In genomic region chr9:77703476-77703875, GRCm38 (mm10) we compare ENCODE assay signal across 22 mouse cellular contexts.
"Had no signal": no experiment of that assay in that cellular context is flagged by ENCODE, and none has a peak within 500 bp of the region (broad histone marks: within the 10 kb centered on the region; RNA-seq: fewer than 3 reads in every experiment).

No protein-coding gene starts in this region.

- H3K27me3 ChIP-seq: kidney, embryonic 15.5 days; limb, embryonic 12.5 days; limb, embryonic 15.5 days; liver, embryonic 13.5 days; midbrain, embryonic 12.5 days; midbrain, embryonic 15.5 days; neural tube, embryonic 12.5 days; neural tube, embryonic 15.5 days had no signal

- H3K27ac ChIP-seq: kidney, embryonic 15.5 days; left cerebral cortex, adult 2 months; limb, embryonic 12.5 days; limb, embryonic 15.5 days; liver, embryonic 13.5 days; macrophage; midbrain, embryonic 12.5 days; midbrain, embryonic 15.5 days; neural tube, embryonic 12.5 days; neural tube, embryonic 15.5 days had no signal

- DNase-seq: kidney, adult 11 months; kidney, adult 8-10 months; kidney, postnatal 10 days; kidney, postnatal 36 days; layer of hippocampus, postnatal 36 days; left cerebral cortex, postnatal 4 days; liver, embryonic 13.5 days; lung, adult 2 months; right cerebral cortex, adult 18-20 months; right cerebral cortex, postnatal 14 days; right cerebral cortex, postnatal 4 days; spleen, adult 18-20 months; thymus, postnatal 25 days had no signal

- H3K4me3 ChIP-seq: kidney, embryonic 15.5 days; left cerebral cortex, adult 2 months; limb, embryonic 12.5 days; limb, embryonic 15.5 days; liver, embryonic 13.5 days; midbrain, embryonic 12.5 days; midbrain, embryonic 15.5 days; neural tube, embryonic 12.5 days; neural tube, embryonic 15.5 days had no signal

- H3K4me1 ChIP-seq: kidney, embryonic 15.5 days; limb, embryonic 12.5 days; limb, embryonic 15.5 days; liver, embryonic 13.5 days; midbrain, embryonic 12.5 days; midbrain, embryonic 15.5 days; neural tube, embryonic 12.5 days; neural tube, embryonic 15.5 days had no signal

- H3K4me2 ChIP-seq: kidney, embryonic 15.5 days; limb, embryonic 12.5 days; limb, embryonic 15.5 days; liver, embryonic 13.5 days; midbrain, embryonic 12.5 days; midbrain, embryonic 15.5 days; neural tube, embryonic 12.5 days; neural tube, embryonic 15.5 days had no signal

- H3K9ac ChIP-seq: kidney, embryonic 15.5 days; limb, embryonic 12.5 days; limb, embryonic 15.5 days; liver, embryonic 13.5 days; midbrain, embryonic 12.5 days; midbrain, embryonic 15.5 days; neural tube, embryonic 12.5 days; neural tube, embryonic 15.5 days had no signal

- ATAC-seq: midbrain, embryonic 15.5 days had no signal

- H3K9me3 ChIP-seq: kidney, embryonic 15.5 days; limb, embryonic 12.5 days; limb, embryonic 15.5 days; liver, embryonic 13.5 days; midbrain, embryonic 12.5 days; midbrain, embryonic 15.5 days; neural tube, embryonic 12.5 days; neural tube, embryonic 15.5 days had no signal

- H3K36me3 ChIP-seq: kidney, embryonic 15.5 days; limb, embryonic 12.5 days; limb, embryonic 15.5 days; liver, embryonic 13.5 days; midbrain, embryonic 12.5 days; midbrain, embryonic 15.5 days; neural tube, embryonic 12.5 days; neural tube, embryonic 15.5 days had no signal
